Mouse (Mus musculus) embryonic facial prominence, embryonic 11.5 days (tissue): ENCODE results near the gene Amfr. TPM values are rescaled to one million over a fixed set of nuclear protein-coding genes. Genes with fewer than 3 reads are reported as not detected.

Source experiments
- ATAC-seq: fragments of 200-750 bp; cut with Nextera tagmentation; replicated peaks from 2 replicates; pipeline ENCODE4 v1.8.0; 2017; ENCODE audit warnings: low read depth; ENCODE audit not compliant: insufficient number of reproducible peaks, low FRiP score, low TSS enrichment
- DNase-seq: peaks from one replicate; pipeline ENCODE4 v3.0.0-alpha.2; 2015; ENCODE audit warnings: low spot score
- H3K27ac ChIP-seq: fragments of 300-500 bp; sonication (generic); replicated peaks from 2 replicates; pipeline ENCODE4 v1.5.1; 2014; ENCODE audit warnings: mild to moderate bottlenecking, low read depth, low read length, control low read depth
- H3K27me3 ChIP-seq: fragments of 300-500 bp; sonication (generic); 2 replicates; pipeline ENCODE4 v1.6.1; 2014; ENCODE audit warnings: mild to moderate bottlenecking, low read length, moderate library complexity, mixed read lengths; ENCODE audit not compliant: control insufficient read depth, insufficient read depth
- H3K36me3 ChIP-seq: fragments of 300-500 bp; sonication (generic); replicated peaks from 2 replicates; pipeline ENCODE4 v1.6.1; 2014; ENCODE audit warnings: low read depth, mild to moderate bottlenecking, low read length, moderate library complexity, mixed read lengths; ENCODE audit not compliant: control insufficient read depth, insufficient read depth
- H3K4me1 ChIP-seq: fragments of 300-500 bp; sonication (generic); 2 replicates; pipeline ENCODE4 v1.6.1; 2014; ENCODE audit warnings: low read length, mixed read lengths; ENCODE audit not compliant: control insufficient read depth, insufficient read depth
- H3K4me2 ChIP-seq: fragments of 300-500 bp; sonication (generic); 2 replicates; pipeline ENCODE4 v1.6.1; 2014; ENCODE audit warnings: low read depth, mild to moderate bottlenecking, control low read depth, low read length, moderate library complexity
- H3K4me3 ChIP-seq: fragments of 300-500 bp; sonication (generic); 2 replicates; pipeline ENCODE4 v1.5.1; 2014; ENCODE audit warnings: low read depth, low read length, control low read depth
- H3K9ac ChIP-seq: fragments of 300-500 bp; sonication (generic); replicated peaks from 2 replicates; pipeline ENCODE4 v1.6.1; 2014; ENCODE audit warnings: mild to moderate bottlenecking, control low read depth, low read length
- H3K9me3 ChIP-seq: fragments of 300-500 bp; sonication (generic); replicated peaks from 2 replicates; pipeline ENCODE4 v1.6.1; 2016; ENCODE audit warnings: mild to moderate bottlenecking, low read length, inconsistent platforms, mixed read lengths; ENCODE audit not compliant: control insufficient read depth
- WGBS: fragments of 180-500 bp; shearing (Covaris S2); extraction: QIAGEN DNeasy Blood & Tissue Kit; methylation state at CpG from one replicate; pipeline ENCODE4 v1.1.7; 2014; 5-methylcytosine and 5-hydroxymethylcytosine counted together
- polyA plus RNA-seq: library from polyadenylated mRNA; unstranded; fragments of >200 nt; fragmentation: Nextera tagmentation; extraction: Ambion mirVana; gene quantifications from 2 replicates; pipeline ENCODE4 v1.2.1, GENCODE M21; 2014

Amfr gene
- polyA plus RNA-seq, 1 experiment from 2014 or later = 49.5 TPM

DNA sequence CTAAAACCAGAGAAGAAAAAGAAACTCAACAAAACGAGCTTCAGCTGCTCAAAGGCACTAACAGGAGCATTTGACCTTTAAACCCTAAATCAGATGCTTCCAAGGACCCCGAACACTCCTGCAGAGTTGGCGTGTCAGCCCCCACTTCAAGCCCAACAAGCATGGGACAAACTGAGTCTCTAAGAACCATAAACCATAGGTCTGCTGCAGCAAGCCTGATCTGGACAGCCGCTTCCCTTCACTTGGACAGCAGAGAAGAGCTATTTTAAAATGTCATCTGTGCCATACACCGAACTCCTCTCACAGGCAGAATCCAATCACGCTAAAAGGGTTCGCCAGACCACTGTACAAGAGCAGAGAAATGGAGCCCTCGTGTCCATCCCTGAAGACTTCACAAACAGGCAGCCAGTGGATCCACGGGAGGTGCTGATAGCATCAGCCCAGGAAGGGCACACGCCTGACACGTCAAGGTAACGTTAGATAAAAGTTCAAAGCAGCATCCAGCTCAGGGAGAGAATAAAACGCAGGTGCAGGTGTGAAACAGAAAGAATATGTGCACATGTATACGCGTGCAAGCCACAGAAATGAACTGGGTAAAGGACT is 3.3 kb downstream of the Amfr start:
- Histone ChIP-seq H3K4me2 (no peak overlapping the region), H3K36me3 (no peaks in the 10 kb centered on the region), H3K4me3 (no peak overlapping the region), H3K27ac (no peak overlapping the region), H3K4me1 (no peaks in the 10 kb centered on the region), H3K9ac (no peak overlapping the region), H3K9me3 (no peaks in the 10 kb centered on the region), H3K27me3 (no peaks in the 10 kb centered on the region)
- DNase-seq (no peak), ATAC-seq (no peak)
- 66% methylated on average over 15 of the region's 15 CpGs for WGBS

GRCm38 (mm10) chr8:94004139-94004538 is 8.5 kb downstream of the Amfr start:
- Histone ChIP-seq H3K4me3 (no peak overlapping the region), H3K27me3 (no peaks in the 10 kb centered on the region), H3K4me2 (no peak overlapping the region), H3K36me3 (no peaks in the 10 kb centered on the region; the same call in 1 of the 2 replicates), H3K27ac (no peak overlapping the region), H3K4me1 (no peaks in the 10 kb centered on the region), H3K9ac (no peak overlapping the region), H3K9me3 (no peaks in the 10 kb centered on the region)
- ATAC-seq (no peak), DNase-seq (no peak)
- 90% methylated on average over 9 of the region's 9 CpGs for WGBS

DNA sequence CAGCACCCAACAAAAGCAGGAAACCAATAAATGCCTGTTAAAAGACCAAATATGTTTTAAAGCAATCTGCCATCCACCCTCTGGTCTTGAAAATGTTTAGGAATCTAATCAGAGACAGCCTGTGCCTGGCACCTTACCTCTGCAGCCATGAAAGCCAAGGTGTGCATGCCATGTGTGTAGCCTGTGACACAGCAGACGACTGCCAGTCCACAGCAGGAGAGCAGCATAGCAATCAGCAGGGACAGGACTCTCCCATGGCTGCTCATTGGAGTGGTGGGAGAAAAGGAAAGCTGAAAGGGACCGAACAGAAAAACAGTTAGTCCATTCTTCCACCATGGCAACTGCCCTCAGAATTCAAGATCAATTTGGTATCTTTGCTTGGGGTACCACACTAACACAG is 13.7 kb downstream of the Amfr start:
- no peaks in the 10 kb centered on the region for H3K27me3 ChIP-seq
- no peak for ATAC-seq
- no peaks in the 10 kb centered on the region for H3K4me1 ChIP-seq
- no peaks in the 10 kb centered on the region for H3K9me3 ChIP-seq
- H3K4me3 ChIP-seq = no peak overlapping the region
- no peak overlapping the region for H3K4me2 ChIP-seq
- H3K27ac ChIP-seq = no peak overlapping the region
- 87% methylated on average over 2 of the region's 2 CpGs for WGBS
- no peaks in the 10 kb centered on the region; the same call in 1 of the 2 replicates for H3K36me3 ChIP-seq
- no peak for DNase-seq
- no peak overlapping the region for H3K9ac ChIP-seq

GRCm38 (mm10) chr8:93989739-93990138 is 22.9 kb downstream of the Amfr start:
- DNase-seq = no peak
- Histone ChIP-seq H3K27me3 (no peaks in the 10 kb centered on the region), H3K4me2 (no peak overlapping the region), H3K27ac (no peak overlapping the region), H3K4me3 (no peak overlapping the region), H3K9ac (no peak overlapping the region), H3K36me3 (peaks cover 3% of the 10 kb centered on the region), H3K9me3 (no peaks in the 10 kb centered on the region), H3K4me1 (no peaks in the 10 kb centered on the region)
- WGBS = 92% methylated on average over 4 of the region's 4 CpGs
- ATAC-seq = no peak

DNA sequence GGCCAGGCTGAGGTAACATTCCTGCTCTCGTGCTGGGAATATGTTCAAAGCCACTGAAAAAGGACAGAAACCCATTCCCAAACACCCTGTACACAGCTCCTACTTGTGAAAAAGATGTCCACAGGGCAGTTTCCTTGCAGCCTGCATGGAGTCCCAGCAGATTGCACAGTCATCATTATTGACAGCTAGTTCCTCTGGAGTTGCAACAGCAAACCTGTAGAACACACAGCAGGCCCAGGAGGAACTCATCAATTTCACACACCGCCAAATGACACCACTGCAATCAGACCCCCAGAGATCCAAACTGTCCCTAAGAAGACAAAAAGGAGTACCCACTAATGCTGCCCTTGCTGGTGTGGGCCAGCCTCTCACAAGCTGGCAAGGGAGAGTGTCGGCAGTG is 27.9 kb downstream of the Amfr start:
- ATAC-seq (no peak), DNase-seq (no peak)
- no peak overlapping the region for H3K9ac ChIP-seq
- no peaks in the 10 kb centered on the region for H3K4me1 ChIP-seq
- H3K27ac ChIP-seq = no peak overlapping the region
- 88% methylated on average over 3 of the region's 3 CpGs for WGBS
- peaks cover 3% of the 10 kb centered on the region; the same call in 1 of the 2 replicates for H3K36me3 ChIP-seq
- no peaks in the 10 kb centered on the region for H3K27me3 ChIP-seq
- no peak overlapping the region for H3K4me3 ChIP-seq
- no peaks in the 10 kb centered on the region for H3K9me3 ChIP-seq
- H3K4me2 ChIP-seq = no peak overlapping the region

- no peaks in the 10 kb centered on the region for H3K9me3 ChIP-seq
- no peak for DNase-seq
- H3K4me2 ChIP-seq = no peak overlapping the region
- no peak overlapping the region for H3K27ac ChIP-seq
- no peaks in the 10 kb centered on the region for H3K4me1 ChIP-seq
- 80% methylated on average over 3 of the region's 3 CpGs for WGBS
- ATAC-seq = no peak
- no peak overlapping the region for H3K4me3 ChIP-seq
- no peak overlapping the region for H3K9ac ChIP-seq
- peaks cover 3% of the 10 kb centered on the region; the same call in 1 of the 2 replicates for H3K36me3 ChIP-seq
- no peaks in the 10 kb centered on the region for H3K27me3 ChIP-seq
Observed at GRCm38 (mm10) chr8:93983827-93984226, 28.8 kb downstream of the Amfr start.

DNA sequence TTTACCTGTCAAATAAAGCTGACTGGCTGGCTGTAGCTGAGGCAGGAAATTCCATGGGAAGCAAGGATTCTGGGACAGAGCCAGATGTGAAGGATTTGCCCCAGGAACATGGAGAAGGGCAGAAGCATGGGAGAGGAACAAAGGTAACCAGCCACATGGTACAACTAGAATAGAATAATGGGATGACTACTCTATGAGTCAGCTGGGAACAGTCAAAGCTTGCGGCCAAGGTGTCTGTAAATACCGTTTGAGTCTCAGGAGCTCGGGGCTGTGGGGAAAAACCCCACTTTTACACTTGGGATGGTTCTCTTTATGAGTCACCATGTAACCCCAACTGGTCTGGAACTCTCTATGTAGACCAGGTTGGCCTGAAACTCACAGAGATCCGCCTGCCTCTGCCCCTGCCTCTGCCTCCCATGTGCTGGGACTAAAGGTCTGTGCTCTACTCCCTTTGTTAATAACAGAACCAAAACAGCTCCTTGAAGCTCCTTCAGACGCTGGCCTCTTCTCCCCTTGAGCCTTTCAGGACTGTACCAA is 30.9 kb downstream of the Amfr start:
- H3K4me2 ChIP-seq = no peak overlapping the region
- WGBS = 93% methylated on average over 5 of the region's 5 CpGs
- H3K4me3 ChIP-seq = no peak overlapping the region
- no peak overlapping the region for H3K27ac ChIP-seq
- H3K36me3 ChIP-seq = peaks cover 8% of the 10 kb centered on the region
- H3K9ac ChIP-seq = no peak overlapping the region
- no peaks in the 10 kb centered on the region for H3K27me3 ChIP-seq
- no peak for DNase-seq
- no peaks in the 10 kb centered on the region for H3K9me3 ChIP-seq
- no peaks in the 10 kb centered on the region for H3K4me1 ChIP-seq
- no peak for ATAC-seq

DNA sequence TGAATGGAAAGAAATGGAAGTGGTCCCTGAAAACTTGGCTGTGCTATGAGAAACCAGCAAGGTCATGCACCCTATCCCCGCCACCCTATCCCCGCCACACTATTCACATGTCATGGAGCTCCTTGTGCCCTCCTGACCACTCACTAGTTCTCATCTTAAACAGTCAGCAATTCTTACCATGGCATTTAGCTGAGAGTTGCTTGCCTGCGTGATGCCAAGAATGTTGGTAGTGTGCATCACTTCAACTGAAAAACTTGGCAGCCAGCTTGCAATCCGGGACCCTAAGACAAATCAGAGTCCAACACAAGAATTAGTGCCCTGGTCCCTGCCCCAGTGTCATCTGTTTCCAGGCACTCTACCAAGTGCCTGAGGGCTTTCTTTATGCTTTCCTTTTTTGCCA is 32.5 kb downstream of the Amfr start:
- no peak overlapping the region for H3K4me3 ChIP-seq
- peaks cover 9% of the 10 kb centered on the region for H3K36me3 ChIP-seq
- H3K9me3 ChIP-seq = no peaks in the 10 kb centered on the region
- WGBS = 92% methylated on average over 4 of the region's 4 CpGs
- no peak for ATAC-seq
- H3K4me1 ChIP-seq = no peaks in the 10 kb centered on the region
- H3K27me3 ChIP-seq = no peaks in the 10 kb centered on the region
- H3K4me2 ChIP-seq = no peak overlapping the region
- DNase-seq = no peak
- no peak overlapping the region for H3K9ac ChIP-seq
- H3K27ac ChIP-seq = no peak overlapping the region
